Mouse (Mus musculus): ENCODE results near the gene Tspan8. TPM values are rescaled to one million over a fixed set of nuclear protein-coding genes. Genes with fewer than 3 reads are reported as not detected.
A peak's percentile ranks its signal among the peaks of the same experiment; 100 is the strongest.
"Not testable (repeated sequence)": the region's sequence is repeated elsewhere in the genome, so short reads cannot be mapped to it uniquely, and the experiment has no call there.

The Tspan8 gene
- polyA plus RNA-seq, 1 experiment = 0.88 TPM

DNA sequence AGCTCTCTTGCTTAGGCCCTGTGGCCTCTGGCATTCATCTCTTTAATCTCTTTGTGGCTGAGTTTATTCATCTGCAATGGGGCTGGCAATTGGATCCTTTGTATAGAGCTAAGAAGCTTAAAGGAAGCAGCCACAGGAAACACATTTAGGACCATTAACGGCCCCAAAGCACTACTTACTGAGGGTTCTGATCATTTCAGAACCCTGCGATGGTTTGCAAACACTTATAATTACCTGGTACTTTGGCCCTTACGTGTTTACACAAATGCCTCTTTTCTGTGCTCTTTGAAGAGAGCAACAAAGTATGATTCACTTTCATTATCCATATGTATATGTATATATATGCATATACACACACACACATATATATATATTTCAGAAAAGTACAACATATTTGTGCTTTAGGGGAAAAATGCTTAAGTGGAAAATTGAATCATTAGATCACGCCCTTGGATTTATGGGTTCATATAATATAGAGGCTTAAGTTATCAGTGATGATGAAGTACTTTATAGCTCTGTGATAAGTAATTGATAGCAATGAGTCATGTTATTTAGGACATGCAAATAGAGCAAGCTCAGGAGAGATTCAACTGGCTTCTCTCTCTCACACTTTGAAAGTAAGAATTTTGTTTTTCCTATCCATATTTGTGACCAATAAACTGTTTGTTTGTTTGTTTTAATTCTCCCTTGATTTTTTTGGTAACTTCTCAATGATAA lies 20.4 kb upstream of the Tspan8 start:
- no peaks in the 10 kb centered on the region for H3K9me3 ChIP-seq (ENCODE audit: control insufficient read depth, low read length)
- TF ChIP-seq TAL1 (IDR thresholded peaks at IDR 0.05; ENCODE audit: low read length) (no peak), GATA1 (IDR thresholded peaks at IDR 0.05; ENCODE audit: low read length) (no peak)

DNA sequence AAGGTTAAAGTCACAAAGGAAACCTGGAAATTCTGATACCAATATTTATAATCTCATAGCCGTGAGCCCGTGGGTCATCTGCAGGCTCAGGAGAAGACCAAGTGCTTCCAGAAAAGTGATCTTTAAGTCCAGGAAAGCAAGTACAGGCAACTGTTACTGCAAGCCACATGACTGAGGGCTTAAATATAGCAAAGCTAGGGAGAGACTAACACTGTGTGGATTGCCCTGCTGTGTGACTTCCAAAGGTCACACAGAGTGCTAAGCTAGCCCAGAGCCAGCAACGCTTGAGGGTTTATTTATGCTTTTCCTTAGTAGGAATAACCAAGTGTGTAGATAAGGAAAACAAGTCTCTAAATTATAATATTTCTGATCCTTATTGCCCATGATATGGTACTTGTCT lies 15.2 kb upstream of the Tspan8 start:
- Histone ChIP-seq H3K36me3 (ENCODE audit: control insufficient read depth) (no peaks in the 10 kb centered on the region), H3K9me3 (ENCODE audit: control insufficient read depth, low read length) (peaks cover 5% of the 10 kb centered on the region), H3K4me1 (ENCODE audit: control insufficient read depth) (peaks cover 3% of the 10 kb centered on the region), H3K4me3 (replicated peaks) (no peak overlapping the region), H3K27me3 (ENCODE audit: control insufficient read depth) (no peaks in the 10 kb centered on the region)
- TF ChIP-seq GATA1 (IDR thresholded peaks at IDR 0.05; ENCODE audit: low read length) (no peak), TAL1 (IDR thresholded peaks at IDR 0.05; ENCODE audit: low read length) (no peak)

More for the DNA sequence above, 20.4 kb upstream of the Tspan8 start:
- H3K4me3 ChIP-seq (replicated peaks) = no peak overlapping the region
- H3K36me3 ChIP-seq (ENCODE audit: control insufficient read depth) = no peaks in the 10 kb centered on the region
- no peaks in the 10 kb centered on the region for H3K27me3 ChIP-seq (ENCODE audit: control insufficient read depth)
- no peaks in the 10 kb centered on the region for H3K4me1 ChIP-seq (ENCODE audit: control insufficient read depth)

DNA sequence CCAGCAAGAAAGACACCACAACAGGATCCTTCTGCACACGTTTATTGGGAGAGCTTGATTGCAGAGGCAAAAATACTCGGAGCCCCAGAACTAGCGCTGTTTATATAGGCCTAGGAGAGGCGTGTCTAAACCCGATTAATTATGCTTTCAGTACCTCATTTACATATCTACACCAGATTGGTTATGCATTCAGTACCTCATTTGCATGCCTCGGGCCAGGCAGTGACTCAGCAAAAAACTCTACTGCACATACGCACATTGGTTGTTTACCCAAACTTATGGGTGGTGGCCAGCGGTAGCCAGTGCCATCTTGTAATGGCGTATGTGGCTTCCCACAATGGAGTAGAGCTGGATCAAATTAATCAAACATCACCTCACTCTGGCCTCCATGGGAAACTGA lies 13.6 kb upstream of the Tspan8 start:
- H3K4me3 ChIP-seq (replicated peaks); H3K4me1 ChIP-seq (ENCODE audit: control insufficient read depth); H3K36me3 ChIP-seq (ENCODE audit: control insufficient read depth); H3K27me3 ChIP-seq (ENCODE audit: control insufficient read depth); H3K9me3 ChIP-seq (ENCODE audit: control insufficient read depth, low read length): not testable (repeated sequence)

DNA sequence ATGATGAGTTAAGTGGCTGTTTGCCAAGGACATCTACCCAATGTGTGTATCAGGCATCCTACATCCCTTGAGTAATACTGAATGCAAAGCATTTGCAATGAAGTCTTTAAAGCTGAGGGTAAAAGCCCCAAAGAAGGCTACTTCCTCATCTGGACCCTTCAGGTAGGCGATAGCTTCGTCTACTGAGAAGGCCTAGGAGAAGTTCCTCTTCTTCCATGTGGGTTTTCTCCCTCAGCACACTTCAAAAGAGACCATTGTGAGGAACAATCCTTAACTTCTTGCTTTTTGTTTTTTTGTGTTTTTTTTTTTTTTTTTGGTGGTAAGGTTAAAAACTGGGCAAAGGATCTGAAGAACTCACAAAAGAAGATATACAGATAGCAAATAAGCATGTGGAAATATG lies 12.9 kb upstream of the Tspan8 start:
- Histone ChIP-seq H3K36me3 (ENCODE audit: control insufficient read depth) (no peaks in the 10 kb centered on the region), H3K27me3 (ENCODE audit: control insufficient read depth) (no peaks in the 10 kb centered on the region), H3K4me3 (replicated peaks) (no peak overlapping the region), H3K9me3 (ENCODE audit: control insufficient read depth, low read length) (peaks cover 5% of the 10 kb centered on the region), H3K4me1 (ENCODE audit: control insufficient read depth) (peaks cover 3% of the 10 kb centered on the region)
- TF ChIP-seq TAL1 (IDR thresholded peaks at IDR 0.05; ENCODE audit: low read length) = no peak
- TF ChIP-seq GATA1 (IDR thresholded peaks at IDR 0.05; ENCODE audit: low read length) = no peak

DNA sequence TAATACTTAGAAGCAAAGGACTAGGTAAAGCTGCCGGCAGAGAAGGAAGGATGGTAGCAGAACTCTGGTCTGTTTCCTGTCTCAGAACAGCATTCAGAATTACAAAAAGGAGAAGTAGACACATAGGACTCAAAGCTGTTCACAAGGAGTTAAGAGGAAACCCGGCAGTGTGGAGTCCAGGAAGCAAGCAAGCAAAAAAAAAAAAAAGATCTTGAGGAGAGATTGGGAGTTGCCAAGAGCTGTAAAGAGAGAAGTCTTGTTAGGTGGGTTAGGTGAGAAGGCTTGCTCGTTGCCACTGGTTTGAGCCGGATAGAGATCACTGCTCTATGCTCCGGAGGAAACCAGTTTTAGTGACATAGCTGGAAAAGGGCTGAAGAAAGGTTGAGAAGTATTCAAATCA lies 10.6 kb upstream of the Tspan8 start:
- Histone ChIP-seq H3K9me3 (ENCODE audit: control insufficient read depth, low read length) (peaks cover 5% of the 10 kb centered on the region), H3K4me1 (ENCODE audit: control insufficient read depth) (peaks cover 3% of the 10 kb centered on the region), H3K27me3 (ENCODE audit: control insufficient read depth) (no peaks in the 10 kb centered on the region), H3K4me3 (replicated peaks) (no peak overlapping the region), H3K36me3 (ENCODE audit: control insufficient read depth) (no peaks in the 10 kb centered on the region)
- TF ChIP-seq TAL1 (IDR thresholded peaks at IDR 0.05; ENCODE audit: low read length) = no peak
- no peak for TF ChIP-seq GATA1 (IDR thresholded peaks at IDR 0.05; ENCODE audit: low read length)

DNA sequence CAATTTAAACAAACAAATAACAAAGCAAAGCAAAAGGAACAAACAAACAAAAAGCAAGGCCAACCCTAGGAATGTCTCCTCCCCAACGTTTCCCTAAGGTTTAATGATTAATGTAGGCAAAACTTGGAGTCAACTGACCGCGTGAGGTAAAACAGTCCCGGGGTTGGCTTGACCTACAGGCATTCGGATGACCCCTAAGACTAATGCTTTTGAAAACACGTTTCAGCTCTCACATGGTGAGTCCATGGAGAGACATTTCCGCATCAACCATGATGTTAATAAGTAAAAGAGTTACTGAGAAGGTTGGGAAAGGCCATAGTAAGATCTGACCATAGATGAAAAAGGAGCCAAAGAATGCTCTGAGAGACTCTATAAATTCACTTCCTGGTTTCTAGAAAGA lies 7.5 kb upstream of the Tspan8 start:
- no peaks in the 10 kb centered on the region for H3K9me3 ChIP-seq (ENCODE audit: control insufficient read depth, low read length)
- H3K4me1 ChIP-seq (ENCODE audit: control insufficient read depth) = peaks cover under 1% of the 10 kb centered on the region; the same call in 1 of the 2 replicates
- TF ChIP-seq GATA1 (IDR thresholded peaks at IDR 0.05; ENCODE audit: low read length) (no peak), TAL1 (IDR thresholded peaks at IDR 0.05; ENCODE audit: low read length) (no peak)
- H3K36me3 ChIP-seq (ENCODE audit: control insufficient read depth) = no peaks in the 10 kb centered on the region
- H3K4me3 ChIP-seq (replicated peaks) = no peak overlapping the region
- peaks cover 2% of the 10 kb centered on the region; the same call in 1 of the 2 replicates for H3K27me3 ChIP-seq (ENCODE audit: control insufficient read depth)

DNA sequence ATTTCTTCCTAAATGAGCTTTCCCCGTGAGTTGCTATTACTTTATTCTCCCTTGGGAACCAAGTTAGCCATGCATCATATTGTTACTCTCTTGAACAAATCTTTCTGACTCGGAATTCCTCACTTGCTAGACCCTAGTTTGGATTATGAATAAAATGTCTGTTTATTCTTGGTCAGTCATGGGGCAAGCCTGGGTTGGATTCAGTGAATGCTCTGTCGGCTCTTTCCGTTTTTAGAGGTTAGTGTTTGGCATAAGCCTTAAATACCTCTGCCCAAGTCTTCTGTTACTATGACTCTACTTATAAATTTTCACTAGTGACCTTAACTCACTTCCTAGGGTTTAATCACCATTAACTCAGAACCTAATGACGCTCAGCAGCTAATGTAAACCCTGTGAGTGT lies 5.1 kb upstream of the Tspan8 start:
- Histone ChIP-seq H3K4me1 (ENCODE audit: control insufficient read depth) (peaks cover 21% of the 10 kb centered on the region), H3K27me3 (ENCODE audit: control insufficient read depth) (peaks cover 2% of the 10 kb centered on the region; the same call in 1 of the 2 replicates), H3K36me3 (ENCODE audit: control insufficient read depth) (no peaks in the 10 kb centered on the region; the same call in 1 of the 2 replicates), H3K9me3 (ENCODE audit: control insufficient read depth, low read length) (no peaks in the 10 kb centered on the region), H3K4me3 (replicated peaks) (no peak overlapping the region)
- TF ChIP-seq TAL1 (IDR thresholded peaks at IDR 0.05; ENCODE audit: low read length) = no peak
- no peak for TF ChIP-seq GATA1 (IDR thresholded peaks at IDR 0.05; ENCODE audit: low read length)

DNA sequence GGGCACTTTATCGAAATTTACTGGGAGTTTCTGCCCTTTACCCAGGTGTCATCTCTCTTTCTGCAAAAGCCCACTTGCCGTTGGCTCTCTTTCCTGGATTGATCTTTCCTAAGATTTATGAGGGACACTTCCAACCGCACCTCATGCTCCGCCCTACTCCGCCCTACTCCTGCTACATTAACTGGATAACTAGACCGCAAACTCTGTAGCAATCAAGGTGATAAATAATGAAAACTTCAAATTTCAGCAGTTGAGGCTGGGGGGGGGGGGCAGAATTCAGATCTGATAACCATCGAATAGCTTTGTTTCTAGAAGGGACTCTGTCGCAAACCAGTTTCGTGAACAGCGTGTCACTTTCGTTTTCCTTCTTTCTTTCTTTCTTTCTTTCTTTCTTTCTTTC lies 1.8 kb upstream of the Tspan8 start:
- TF ChIP-seq GATA1 (IDR thresholded peaks at IDR 0.05; ENCODE audit: low read length) (no peak), TAL1 (IDR thresholded peaks at IDR 0.05; ENCODE audit: low read length) (no peak)
- Histone ChIP-seq H3K36me3 (ENCODE audit: control insufficient read depth) (peaks cover 16% of the 10 kb centered on the region), H3K27me3 (ENCODE audit: control insufficient read depth) (peaks cover 2% of the 10 kb centered on the region; the same call in 1 of the 2 replicates)

DNA sequence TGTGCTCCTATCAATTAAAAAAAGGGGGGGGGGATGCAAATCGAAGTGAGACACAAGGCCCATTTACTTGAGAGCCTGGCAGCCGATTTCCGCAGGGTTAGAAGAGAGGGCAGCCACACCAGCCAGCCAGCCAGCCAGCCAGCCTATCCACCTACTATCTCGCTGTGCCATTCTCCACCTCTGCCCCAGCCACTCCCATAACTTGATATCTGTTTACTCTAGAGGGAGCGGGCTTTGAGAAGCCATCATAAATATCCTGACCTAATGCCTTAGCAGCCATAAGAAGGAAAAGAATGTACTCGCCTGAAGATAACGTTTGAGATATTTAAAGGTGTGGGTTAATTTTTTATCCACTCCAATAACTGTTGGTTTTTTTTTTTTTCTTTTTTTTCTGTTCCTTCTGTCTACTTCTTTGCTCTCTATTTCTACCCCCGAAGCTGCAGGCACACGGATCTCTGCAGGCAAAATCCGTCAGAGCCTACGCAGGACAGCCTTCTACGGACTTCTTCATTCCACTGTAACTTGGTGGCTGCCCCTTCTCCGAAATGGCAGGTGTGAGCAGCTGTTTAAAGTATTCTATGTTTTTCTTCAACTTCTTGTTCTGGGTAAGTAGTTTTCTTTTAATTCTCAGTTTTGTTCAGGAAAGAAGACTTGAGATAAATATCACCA lies 558 bp downstream of the Tspan8 start:
- Histone ChIP-seq H3K9me3 (ENCODE audit: control insufficient read depth, low read length) (no peaks in the 10 kb centered on the region), H3K4me1 (ENCODE audit: control insufficient read depth) (peaks cover 48% of the 10 kb centered on the region), H3K36me3 (ENCODE audit: control insufficient read depth) (peaks cover 37% of the 10 kb centered on the region), H3K4me3 (replicated peaks) (peak overlapping the region; percentile 84), H3K27me3 (ENCODE audit: control insufficient read depth) (peaks cover 2% of the 10 kb centered on the region; the same call in 1 of the 2 replicates)
- TF ChIP-seq GATA1 (IDR thresholded peaks at IDR 0.05; ENCODE audit: low read length) (peak; percentile 63), TAL1 (IDR thresholded peaks at IDR 0.05; ENCODE audit: low read length) (peak; percentile 41; the same call in 2 of the 3 replicates)

More for the DNA sequence above, 1.8 kb upstream of the Tspan8 start:
- Histone ChIP-seq H3K9me3 (ENCODE audit: control insufficient read depth, low read length) (no peaks in the 10 kb centered on the region), H3K4me3 (replicated peaks) (no peak overlapping the region), H3K4me1 (ENCODE audit: control insufficient read depth) (peaks cover 33% of the 10 kb centered on the region)

Data from erythroblast, embryonic 14.5 days (primary cell).